Mouse (Mus musculus): Measurements from ENCODE around the gene Prkab1. TPM values are rescaled to one million over a fixed set of nuclear protein-coding genes. Genes with fewer than 3 reads are reported as not detected.
A peak's percentile ranks its signal among the peaks of the same experiment; 100 is the strongest.

Prkab1 gene
- total and polyA plus RNA-seq, 3 experiments, result 232 to 477 (median 344) TPM

DNA sequence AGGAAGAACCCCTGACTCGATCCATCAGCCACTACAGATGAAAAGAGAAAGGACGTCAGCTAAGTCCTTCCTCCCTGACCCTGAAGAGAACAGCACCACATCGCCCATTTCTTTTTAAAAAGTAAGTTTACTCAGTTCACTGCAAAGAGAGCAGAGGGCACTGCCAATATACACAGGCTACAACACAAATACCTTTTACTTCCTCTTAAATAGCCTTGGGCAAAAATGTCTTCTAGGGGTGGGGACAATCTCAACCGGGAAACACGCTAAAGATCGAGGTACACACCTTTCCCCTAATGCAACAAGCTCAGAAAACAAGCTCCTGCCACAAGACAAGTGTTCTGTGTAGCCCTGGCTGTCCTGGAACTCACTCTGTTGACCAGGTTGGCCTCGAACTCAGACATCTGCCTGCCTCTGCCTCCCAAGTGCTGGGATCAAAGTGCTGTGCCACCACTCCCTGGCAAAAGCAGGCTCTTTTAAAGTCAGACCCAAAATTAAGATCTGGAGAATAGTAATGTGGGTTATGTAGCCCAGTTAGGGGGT lies 1.6 kb downstream of the Prkab1 start:
- Histone ChIP-seq H3K4me1 (ENCODE audit: insufficient read depth, low read depth, low read length) (peaks cover 68% of the 10 kb centered on the region), H3K9me3 (replicated peaks) (no peaks in the 10 kb centered on the region), H3K36me3 (replicated peaks) (peaks cover 57% of the 10 kb centered on the region), H3K4me3 (ENCODE audit: low read depth, low read length) (peak overlapping the region; percentile 91), H3K27me3 (ENCODE audit: insufficient read depth, low read length) (no peaks in the 10 kb centered on the region)
- DNase-seq (ENCODE audit: low spot score) (no peak), ATAC-seq (ENCODE audit: extremely low read depth, insufficient number of reproducible peaks, low FRiP score, poor library complexity, severe bottlenecking) (no peak)
- TF ChIP-seq TAL1 (conservative IDR thresholded peaks at IDR 0.05; ENCODE audit: low read depth, low read length) (no peak), GATA1 (IDR thresholded peaks at IDR 0.05; ENCODE audit: borderline replicate concordance, low read length) (no peak)

DNA sequence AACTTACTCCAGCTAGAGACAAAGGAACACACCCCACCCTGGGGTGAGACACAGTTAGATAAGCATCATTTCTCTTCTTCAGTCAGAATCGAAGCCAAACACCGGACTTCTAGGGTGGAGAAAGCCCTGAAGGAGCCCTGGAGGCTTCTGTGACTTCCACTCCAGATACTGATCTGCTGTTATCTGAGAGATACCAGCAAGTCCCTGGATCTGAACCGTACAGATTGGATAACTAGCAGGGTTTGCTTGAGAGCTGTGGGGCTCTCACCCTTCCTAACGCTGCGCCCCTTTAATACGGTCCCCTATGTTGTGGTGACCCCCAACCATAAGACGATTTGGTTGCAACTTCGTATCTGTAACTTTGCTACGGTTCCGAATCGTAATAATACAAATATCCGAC lies 2.2 kb downstream of the Prkab1 start:
- Histone ChIP-seq H3K36me3 (replicated peaks) (peaks cover 63% of the 10 kb centered on the region), H3K4me1 (ENCODE audit: insufficient read depth, low read depth, low read length) (peaks cover 70% of the 10 kb centered on the region), H3K27me3 (ENCODE audit: insufficient read depth, low read length) (no peaks in the 10 kb centered on the region), H3K4me3 (ENCODE audit: low read depth, low read length) (peak overlapping the region; percentile 91), H3K9me3 (replicated peaks) (no peaks in the 10 kb centered on the region)
- DNase-seq (ENCODE audit: low spot score), result peak; percentile 38
- peak; percentile 11 for ATAC-seq (ENCODE audit: extremely low read depth, insufficient number of reproducible peaks, low FRiP score, poor library complexity, severe bottlenecking)
- TF ChIP-seq GATA2 (IDR thresholded peaks at IDR 0.05; ENCODE audit: borderline replicate concordance, low read depth, low read length), result no peak
- TF ChIP-seq CTCF (IDR thresholded peaks at IDR 0.05; ENCODE audit: low read depth, low read length), result no peak
- TF ChIP-seq GATA1 (IDR thresholded peaks at IDR 0.05; ENCODE audit: borderline replicate concordance, low read length), result no peak
- TF ChIP-seq POLR2AphosphoS5 (IDR thresholded peaks at IDR 0.05; ENCODE audit: insufficient replicate concordance, low read depth, low read length), result no peak
- TF ChIP-seq TAL1 (conservative IDR thresholded peaks at IDR 0.05; ENCODE audit: low read depth, low read length), result peak; percentile 49; the same call in 1 of the 2 replicates

DNA sequence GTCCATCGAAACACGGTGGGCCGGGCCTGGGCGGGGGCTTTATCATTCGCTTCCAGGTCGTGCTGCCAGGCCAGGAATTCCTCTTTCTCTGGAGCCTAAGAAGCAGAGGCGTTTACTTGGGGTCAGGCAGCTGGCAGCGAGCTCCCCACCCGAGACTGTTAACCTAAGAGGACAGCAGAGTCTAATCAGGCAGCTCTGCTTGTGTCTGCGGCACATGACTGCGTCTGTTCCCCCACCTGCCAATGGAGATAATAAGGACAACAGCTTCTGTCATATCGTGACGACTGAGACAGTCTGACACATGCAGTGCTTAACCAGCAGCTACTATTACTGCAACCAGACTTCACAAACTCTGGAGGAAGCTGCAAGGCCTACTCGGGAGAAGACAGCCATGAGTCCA lies 2.8 kb downstream of the Prkab1 start:
- DNase-seq (ENCODE audit: low spot score) (peak; percentile 83), ATAC-seq (ENCODE audit: extremely low read depth, insufficient number of reproducible peaks, low FRiP score, poor library complexity, severe bottlenecking) (peak; percentile 51)
- Histone ChIP-seq H3K4me1 (ENCODE audit: insufficient read depth, low read depth, low read length) (peaks cover 72% of the 10 kb centered on the region), H3K9me3 (replicated peaks) (no peaks in the 10 kb centered on the region), H3K27me3 (ENCODE audit: insufficient read depth, low read length) (no peaks in the 10 kb centered on the region), H3K36me3 (replicated peaks) (peaks cover 68% of the 10 kb centered on the region), H3K4me3 (ENCODE audit: low read depth, low read length) (peak overlapping the region; percentile 91)
- TF ChIP-seq GATA2 (IDR thresholded peaks at IDR 0.05; ENCODE audit: borderline replicate concordance, low read depth, low read length) (no peak), TAL1 (conservative IDR thresholded peaks at IDR 0.05; ENCODE audit: low read depth, low read length) (peak; percentile 97)

DNA sequence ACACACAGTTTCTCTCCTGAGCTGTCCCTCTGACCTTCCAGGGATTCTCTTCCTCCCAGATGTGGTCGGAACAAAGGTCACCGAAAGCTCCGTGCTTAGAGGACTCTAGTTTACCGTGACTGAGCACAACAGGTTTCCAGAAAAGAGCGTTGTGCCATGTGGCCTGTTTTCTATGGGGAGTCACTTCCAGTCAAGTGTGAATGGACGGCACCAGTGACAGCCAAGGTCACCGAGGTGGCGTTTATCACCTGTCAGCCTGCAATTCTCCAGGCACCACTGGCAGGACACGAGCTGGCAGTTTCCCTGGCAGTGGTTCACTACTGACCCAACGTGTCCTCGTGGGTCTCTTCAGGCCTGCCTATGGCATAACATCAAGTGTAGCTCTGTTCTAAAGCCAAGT lies 4.9 kb downstream of the Prkab1 start:
- no peak for DNase-seq (ENCODE audit: low spot score)
- peaks cover 77% of the 10 kb centered on the region for H3K4me1 ChIP-seq (ENCODE audit: insufficient read depth, low read depth, low read length)
- H3K4me3 ChIP-seq (ENCODE audit: low read depth, low read length), result peak overlapping the region; percentile 91
- ATAC-seq (ENCODE audit: extremely low read depth, insufficient number of reproducible peaks, low FRiP score, poor library complexity, severe bottlenecking), result no peak
- TF ChIP-seq TAL1 (conservative IDR thresholded peaks at IDR 0.05; ENCODE audit: low read depth, low read length) (no peak), POLR2AphosphoS5 (IDR thresholded peaks at IDR 0.05; ENCODE audit: insufficient replicate concordance, low read depth, low read length) (no peak), GATA2 (IDR thresholded peaks at IDR 0.05; ENCODE audit: borderline replicate concordance, low read depth, low read length) (no peak), GATA1 (IDR thresholded peaks at IDR 0.05; ENCODE audit: borderline replicate concordance, low read length) (no peak), CTCF (IDR thresholded peaks at IDR 0.05; ENCODE audit: low read depth, low read length) (no peak)
- H3K27me3 ChIP-seq (ENCODE audit: insufficient read depth, low read length), result no peaks in the 10 kb centered on the region
- H3K9me3 ChIP-seq (replicated peaks), result no peaks in the 10 kb centered on the region
- peaks cover 90% of the 10 kb centered on the region for H3K36me3 ChIP-seq (replicated peaks)

DNA sequence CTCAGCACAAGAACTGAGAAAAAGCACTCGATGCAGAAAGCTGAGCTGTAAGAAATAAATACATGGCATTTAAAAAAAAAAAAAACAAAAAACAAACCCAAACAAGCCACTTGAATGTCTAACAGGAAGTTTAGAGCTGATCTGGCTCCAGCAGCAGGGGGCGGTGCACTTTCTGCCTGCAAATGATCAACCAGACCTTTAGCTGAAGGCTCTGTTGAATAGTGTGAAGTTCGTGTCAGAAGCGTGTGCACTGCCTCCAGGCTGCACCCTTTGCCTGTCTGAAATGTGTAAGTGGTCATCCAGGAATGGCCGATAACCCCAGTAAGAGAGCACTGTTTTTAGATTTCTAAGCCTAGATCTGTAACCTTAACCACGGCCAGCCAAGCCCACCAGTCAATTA lies 5.5 kb downstream of the Prkab1 start:
- Histone ChIP-seq H3K36me3 (replicated peaks) (peaks cover 96% of the 10 kb centered on the region), H3K4me3 (ENCODE audit: low read depth, low read length) (peak overlapping the region; percentile 91; the same call in 1 of the 2 replicates), H3K4me1 (ENCODE audit: insufficient read depth, low read depth, low read length) (peaks cover 83% of the 10 kb centered on the region), H3K9me3 (replicated peaks) (no peaks in the 10 kb centered on the region), H3K27me3 (ENCODE audit: insufficient read depth, low read length) (no peaks in the 10 kb centered on the region)
- no peak for DNase-seq (ENCODE audit: low spot score)
- ATAC-seq (ENCODE audit: extremely low read depth, insufficient number of reproducible peaks, low FRiP score, poor library complexity, severe bottlenecking), result no peak
- TF ChIP-seq GATA1 (IDR thresholded peaks at IDR 0.05; ENCODE audit: borderline replicate concordance, low read length), result no peak
- TF ChIP-seq GATA2 (IDR thresholded peaks at IDR 0.05; ENCODE audit: borderline replicate concordance, low read depth, low read length), result no peak
- TF ChIP-seq TAL1 (conservative IDR thresholded peaks at IDR 0.05; ENCODE audit: low read depth, low read length), result no peak
- no peak for TF ChIP-seq POLR2AphosphoS5 (IDR thresholded peaks at IDR 0.05; ENCODE audit: insufficient replicate concordance, low read depth, low read length)
- no peak for TF ChIP-seq CTCF (IDR thresholded peaks at IDR 0.05; ENCODE audit: low read depth, low read length)

DNA sequence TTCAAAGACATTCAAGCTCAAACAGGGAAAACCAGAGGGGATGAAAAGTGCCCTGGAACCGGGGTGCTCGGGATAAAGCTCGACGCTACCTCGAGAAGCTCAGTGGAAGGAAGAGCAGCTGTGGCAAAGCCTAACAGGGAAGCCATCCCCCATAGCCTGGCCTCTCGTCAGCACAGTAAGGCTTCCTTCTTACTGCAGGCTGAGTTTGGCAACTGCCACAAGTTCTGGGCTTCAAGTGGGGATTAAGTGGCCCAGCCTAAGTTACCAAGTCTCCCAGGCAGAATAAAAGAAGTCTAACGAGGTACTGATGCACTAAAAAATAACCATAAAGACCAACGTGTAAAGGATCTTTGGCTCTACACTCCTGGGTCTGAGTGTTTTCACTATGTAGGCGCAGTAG lies 6.1 kb downstream of the Prkab1 start:
- no peak overlapping the region; the same call in 1 of the 2 replicates for H3K4me3 ChIP-seq (ENCODE audit: low read depth, low read length)
- no peak for DNase-seq (ENCODE audit: low spot score)
- H3K36me3 ChIP-seq (replicated peaks), result peaks cover 99% of the 10 kb centered on the region
- no peaks in the 10 kb centered on the region for H3K9me3 ChIP-seq (replicated peaks)
- no peak for ATAC-seq (ENCODE audit: extremely low read depth, insufficient number of reproducible peaks, low FRiP score, poor library complexity, severe bottlenecking)
- no peaks in the 10 kb centered on the region for H3K27me3 ChIP-seq (ENCODE audit: insufficient read depth, low read length)
- H3K4me1 ChIP-seq (ENCODE audit: insufficient read depth, low read depth, low read length), result peaks cover 87% of the 10 kb centered on the region
- no peak for TF ChIP-seq TAL1 (conservative IDR thresholded peaks at IDR 0.05; ENCODE audit: low read depth, low read length)
- no peak for TF ChIP-seq GATA1 (IDR thresholded peaks at IDR 0.05; ENCODE audit: borderline replicate concordance, low read length)
- no peak for TF ChIP-seq POLR2AphosphoS5 (IDR thresholded peaks at IDR 0.05; ENCODE audit: insufficient replicate concordance, low read depth, low read length)
- TF ChIP-seq CTCF (IDR thresholded peaks at IDR 0.05; ENCODE audit: low read depth, low read length), result no peak
- TF ChIP-seq GATA2 (IDR thresholded peaks at IDR 0.05; ENCODE audit: borderline replicate concordance, low read depth, low read length), result no peak
